Comparison of ENCODE assay signal across 9 mouse cellular contexts in genomic region chr7:58686573-58686972, GRCm38 (mm10). TPM values are rescaled to one million over a fixed set of nuclear protein-coding genes. Genes with fewer than 3 reads are reported as not detected.
DNase-seq lines count a peak whose midpoint lies in the region; ATAC-seq and TF ChIP-seq lines count a peak whose summit lies in the region.
"Had no signal": no experiment of that assay in that cellular context is flagged by ENCODE, and none has a peak within 500 bp of the region (broad histone marks: within the 10 kb centered on the region; RNA-seq: fewer than 3 reads in every experiment).

No protein-coding gene starts in this region.

- H3K36me3 ChIP-seq in liver, embryonic 11.5 days (ENCODE audit: control insufficient read depth, insufficient read depth, low read length) = no peaks in the 10 kb centered on the region
- H3K36me3 ChIP-seq: hindbrain, embryonic 12.5 days; liver, embryonic 15.5 days had no signal

- no peak overlapping the region for H3K4me3 ChIP-seq in liver, embryonic 11.5 days (ENCODE audit: low read depth, low read length)
- H3K4me3 ChIP-seq in left cerebral cortex, adult 2 months = no peak overlapping the region
- H3K4me3 ChIP-seq: hindbrain, embryonic 12.5 days; liver, embryonic 15.5 days had no signal

- H3K27me3 ChIP-seq in liver, embryonic 11.5 days (replicated peaks; ENCODE audit: control insufficient read depth, insufficient read depth, low read length) = no peaks in the 10 kb centered on the region
- H3K27me3 ChIP-seq: hindbrain, embryonic 12.5 days; liver, embryonic 15.5 days had no signal

- no peak overlapping the region for H3K27ac ChIP-seq in liver, embryonic 11.5 days (ENCODE audit: low read depth, low read length)
- H3K27ac ChIP-seq in left cerebral cortex, adult 2 months = no peak overlapping the region
- H3K27ac ChIP-seq: hindbrain, embryonic 12.5 days; liver, embryonic 15.5 days had no signal

- no peaks in the 10 kb centered on the region for H3K4me1 ChIP-seq in liver, embryonic 11.5 days (replicated peaks; ENCODE audit: control insufficient read depth, insufficient read depth, low read length)
- H3K4me1 ChIP-seq: liver, embryonic 15.5 days had no signal

- ATAC-seq in liver, embryonic 11.5 days (replicated peaks; ENCODE audit: low FRiP score) = peak; percentile 34; the same call in 1 of the 2 replicates
- ATAC-seq in megakaryocyte, adult 5-6 weeks (ENCODE audit: poor library complexity, severe bottlenecking) = peak; percentile 99

- H3K4me2 ChIP-seq in liver, embryonic 11.5 days = no peak overlapping the region
- H3K4me2 ChIP-seq: hindbrain, embryonic 12.5 days; liver, embryonic 15.5 days had no signal

- no peak for TF ChIP-seq CTCF in left cerebral cortex, adult 2 months (IDR thresholded peaks at IDR 0.05)

- H3K9ac ChIP-seq in liver, embryonic 11.5 days (ENCODE audit: low read depth, low read length) = no peak overlapping the region
- H3K9ac ChIP-seq: hindbrain, embryonic 12.5 days; liver, embryonic 15.5 days had no signal

- no peaks in the 10 kb centered on the region for H3K9me3 ChIP-seq in liver, embryonic 11.5 days (ENCODE audit: control insufficient read depth, low read length)
- H3K9me3 ChIP-seq: hindbrain, embryonic 12.5 days; liver, embryonic 15.5 days had no signal

- peak; percentile 87 for DNase-seq in 416B (ENCODE audit: low read depth)
- peak; percentile 20 to 37 for DNase-seq in B cell, adult 2 months
- no peak for DNase-seq in liver, embryonic 11.5 days (ENCODE audit: low spot score)
- DNase-seq in left cerebral cortex, adult 2 months (ENCODE audit: extremely low spot score in 1 of 2, low spot score in 2 of 2) = no peak
- DNase-seq in left cerebral cortex, adult 8-10 months (ENCODE audit: low spot score in 2 of 2) = no peak
- no peak for DNase-seq in heart, postnatal 25 days (ENCODE audit: low spot score)

- intact Hi-C loops in left cerebral cortex, adult 2 months (cut with DNase I) = no loop called here
- intact Hi-C loops in heart, postnatal 25 days (cut with DNase I) = no loop called here

- WGBS in liver, embryonic 11.5 days = 52% methylated on average over 5 of the region's 5 CpGs

RNA-seq across cellular contexts. Expression of gene Atp10a, which starts 30.6 kb away (rescaled TPM):
- polyA plus RNA-seq in liver, embryonic 11.5 days (2014; fragmentation: Nextera tagmentation; extraction: Ambion mirVana) = 2.5 and 3.3 TPM in 2 replicates
- 12.4 and 13.4 TPM in 2 replicates for total RNA-seq in megakaryocyte, adult 5-6 weeks (2015)
- total RNA-seq in megakaryocyte, adult 5-6 weeks (2017) = 18.5 and 19.8 TPM in 2 replicates
- total RNA-seq in left cerebral cortex, adult 2 months (2021) = 1 to 10 TPM; 8.8 to 9.2 TPM
- total RNA-seq in left cerebral cortex, adult 8-10 months (2022) = 1 to 10 TPM; 8.0 to 8.6 (median 8.5) TPM
- total RNA-seq in heart, postnatal 25 days (2021) = 1 to 10 TPM; 1.5 to 2.4 TPM

Comparison
In these comparisons a context has a peak if more than half of its experiments do, and no peak if none do; other contexts are left out.
1. DNase-seq: peak in 416B (single experiment) and B cell, adult 2 months (2 of 2); none in liver, embryonic 11.5 days (single experiment), left cerebral cortex, adult 2 months (0 of 2), left cerebral cortex, adult 8-10 months (0 of 2) and heart, postnatal 25 days (single experiment).